Mouse (Mus musculus): Measurements from ENCODE around the gene Fam216a. TPM values are rescaled to one million over a fixed set of nuclear protein-coding genes. Genes with fewer than 3 reads are reported as not detected.

The Fam216a gene
- polyA plus RNA-seq, 1 experiment = 57.0 TPM

DNA sequence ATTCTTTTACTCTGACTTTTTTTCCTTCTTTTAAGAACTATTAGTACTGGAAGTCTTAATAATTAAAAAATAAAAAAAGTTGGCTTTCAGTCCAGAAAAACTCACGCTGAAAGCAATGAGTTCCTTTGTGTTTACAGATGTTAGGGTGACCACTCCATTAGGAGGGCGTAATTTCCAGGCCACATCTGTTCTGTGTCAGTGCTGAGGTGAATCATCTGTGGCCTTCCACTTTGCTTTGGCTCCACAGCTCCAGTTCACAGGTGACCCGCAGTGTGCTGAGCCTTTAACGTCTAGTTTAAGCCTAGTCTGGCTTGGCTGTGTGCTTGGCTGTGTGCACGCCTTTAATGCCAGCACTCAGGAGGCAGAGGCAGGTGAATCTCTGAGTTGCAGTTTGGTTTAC is 39.7 kb upstream of the Fam216a start:
- Histone ChIP-seq H3K9me3 (replicated peaks; ENCODE audit: control insufficient read depth, insufficient read depth, low read length, poor library complexity, severe bottlenecking) (no peaks in the 10 kb centered on the region), H3K27ac (ENCODE audit: insufficient read depth, low read length) (no peak overlapping the region), H3K4me1 (ENCODE audit: control insufficient read depth, insufficient read depth, low read length) (no peaks in the 10 kb centered on the region), H3K36me3 (ENCODE audit: control insufficient read depth, insufficient read depth, low read length, poor library complexity, severe bottlenecking) (no peaks in the 10 kb centered on the region), H3K9ac (ENCODE audit: low read depth, poor library complexity, severe bottlenecking) (no peak overlapping the region), H3K27me3 (ENCODE audit: control insufficient read depth, insufficient read depth, low read length, poor library complexity, severe bottlenecking) (no peaks in the 10 kb centered on the region), H3K4me3 (ENCODE audit: low read depth, low read length) (no peak overlapping the region)
- TF ChIP-seq CTCF (IDR thresholded peaks at IDR 0.05; ENCODE audit: low read depth, low read length) (no peak), EP300 (IDR thresholded peaks at IDR 0.05; ENCODE audit: insufficient read depth, low read depth, low read length) (no peak), POLR2A (IDR thresholded peaks at IDR 0.05; ENCODE audit: insufficient read depth, low read length) (no peak)

DNA sequence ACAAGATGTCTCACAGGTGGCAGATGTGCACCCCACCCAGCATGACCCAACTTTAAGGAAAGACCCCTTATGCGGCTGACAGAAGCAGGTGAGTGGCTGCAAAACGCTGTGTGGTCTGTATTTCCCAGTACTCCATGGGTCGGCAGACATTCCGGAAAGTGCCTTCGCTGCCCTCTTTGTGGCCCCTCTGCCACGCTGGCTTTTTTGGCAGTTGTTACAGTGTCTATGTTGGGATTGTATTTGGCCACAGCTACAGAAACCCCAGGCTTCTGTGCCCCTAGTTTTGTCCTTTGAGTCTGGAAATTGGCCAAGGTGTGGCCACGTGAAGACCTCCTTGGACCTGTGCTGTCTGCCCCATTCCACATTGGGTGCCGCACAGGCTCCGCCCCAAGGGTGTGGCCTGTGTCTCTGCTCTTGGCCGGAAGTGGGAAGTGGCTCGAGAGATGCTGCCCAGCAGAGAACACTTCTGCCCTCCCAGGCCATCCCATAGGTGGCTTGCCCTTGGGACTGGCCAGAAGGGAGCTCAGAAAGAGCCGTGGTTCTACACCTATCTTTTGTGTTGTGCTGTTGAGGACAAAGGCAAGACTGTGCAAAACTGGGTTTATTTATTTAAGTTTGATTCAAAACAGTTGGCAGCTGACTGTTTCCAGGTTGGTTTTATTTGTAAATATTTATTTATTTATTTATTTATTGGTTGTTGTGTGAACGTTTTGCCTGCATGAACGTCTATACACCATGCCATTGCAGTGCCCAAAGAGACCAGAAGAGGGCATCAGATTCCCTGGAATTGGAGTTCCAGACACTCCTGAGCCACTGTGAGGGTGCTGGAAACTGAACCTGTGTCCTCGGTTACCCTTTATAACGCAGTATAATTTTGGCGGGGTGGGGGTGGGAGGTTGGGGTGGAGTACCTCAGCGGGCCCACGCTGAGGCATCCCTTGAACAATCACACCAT is 37.8 kb upstream of the Fam216a start:
- Histone ChIP-seq H3K9ac (ENCODE audit: low read depth, poor library complexity, severe bottlenecking) (no peak overlapping the region), H3K27me3 (ENCODE audit: control insufficient read depth, insufficient read depth, low read length, poor library complexity, severe bottlenecking) (no peaks in the 10 kb centered on the region), H3K36me3 (ENCODE audit: control insufficient read depth, insufficient read depth, low read length, poor library complexity, severe bottlenecking) (0 out of 2 replicates have a peak, but pooled peaks cover 2% of the 10 kb centered on the region), H3K4me1 (ENCODE audit: control insufficient read depth, insufficient read depth, low read length) (no peaks in the 10 kb centered on the region), H3K4me3 (ENCODE audit: low read depth, low read length) (peak overlapping the region; percentile 10; the same call in 1 of the 2 replicates), H3K27ac (ENCODE audit: insufficient read depth, low read length) (no peak overlapping the region), H3K9me3 (replicated peaks; ENCODE audit: control insufficient read depth, insufficient read depth, low read length, poor library complexity, severe bottlenecking) (no peaks in the 10 kb centered on the region)
- peak; percentile 32 for TF ChIP-seq CTCF (IDR thresholded peaks at IDR 0.05; ENCODE audit: low read depth, low read length)
- no peak for TF ChIP-seq EP300 (IDR thresholded peaks at IDR 0.05; ENCODE audit: insufficient read depth, low read depth, low read length)
- no peak for TF ChIP-seq POLR2A (IDR thresholded peaks at IDR 0.05; ENCODE audit: insufficient read depth, low read length)

DNA sequence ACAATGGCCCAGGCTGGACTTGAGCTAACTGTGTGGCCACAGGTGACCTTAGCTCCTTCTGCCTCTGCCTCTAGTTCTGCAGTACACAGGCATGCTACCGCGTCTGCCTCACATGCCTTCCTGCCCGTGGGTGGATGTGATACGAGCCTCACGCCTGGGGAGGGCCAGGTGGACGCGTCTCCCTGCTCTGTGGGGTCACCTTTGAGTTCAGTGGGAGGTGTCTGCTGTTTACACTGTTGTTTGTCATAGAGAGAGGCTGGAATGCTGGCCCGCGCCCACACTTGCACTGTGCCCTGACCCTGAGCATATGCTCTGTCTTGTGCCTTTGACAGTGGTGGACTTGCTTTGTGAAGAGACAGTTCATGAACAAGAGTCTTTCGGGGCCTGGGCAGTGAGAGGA is 33.4 kb upstream of the Fam216a start:
- H3K36me3 ChIP-seq (ENCODE audit: control insufficient read depth, insufficient read depth, low read length, poor library complexity, severe bottlenecking) = peaks cover 7% of the 10 kb centered on the region; the same call in 1 of the 2 replicates
- TF ChIP-seq CTCF (IDR thresholded peaks at IDR 0.05; ENCODE audit: low read depth, low read length) = no peak
- no peak for TF ChIP-seq EP300 (IDR thresholded peaks at IDR 0.05; ENCODE audit: insufficient read depth, low read depth, low read length)
- TF ChIP-seq POLR2A (IDR thresholded peaks at IDR 0.05; ENCODE audit: insufficient read depth, low read length) = no peak
- no peak overlapping the region for H3K9ac ChIP-seq (ENCODE audit: low read depth, poor library complexity, severe bottlenecking)
- H3K27ac ChIP-seq (ENCODE audit: insufficient read depth, low read length) = no peak overlapping the region
- H3K9me3 ChIP-seq (replicated peaks; ENCODE audit: control insufficient read depth, insufficient read depth, low read length, poor library complexity, severe bottlenecking) = no peaks in the 10 kb centered on the region
- H3K4me3 ChIP-seq (ENCODE audit: low read depth, low read length) = no peak overlapping the region
- H3K4me1 ChIP-seq (ENCODE audit: control insufficient read depth, insufficient read depth, low read length) = no peaks in the 10 kb centered on the region
- no peaks in the 10 kb centered on the region for H3K27me3 ChIP-seq (ENCODE audit: control insufficient read depth, insufficient read depth, low read length, poor library complexity, severe bottlenecking)

DNA sequence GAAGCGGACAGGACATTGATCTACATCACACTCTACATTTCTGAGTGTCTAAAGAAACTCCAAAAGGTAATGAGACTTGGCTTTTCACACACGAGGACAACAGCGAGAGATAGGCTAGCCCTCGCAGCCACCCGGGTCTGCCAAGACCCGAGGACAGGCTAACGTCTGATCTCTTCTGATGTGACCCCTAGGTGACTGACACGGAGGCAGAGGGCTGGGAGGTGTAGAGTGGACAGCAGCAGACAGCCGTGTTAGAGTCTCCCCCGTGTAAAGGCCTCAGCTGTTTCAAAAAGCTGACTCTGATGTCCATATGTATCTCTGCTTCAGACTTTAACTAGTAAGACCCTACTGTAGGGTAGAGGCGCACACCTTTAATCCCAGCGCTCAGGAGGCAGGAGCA is 31.2 kb upstream of the Fam216a start:
- Histone ChIP-seq H3K27ac (ENCODE audit: insufficient read depth, low read length) (no peak overlapping the region), H3K9me3 (replicated peaks; ENCODE audit: control insufficient read depth, insufficient read depth, low read length, poor library complexity, severe bottlenecking) (no peaks in the 10 kb centered on the region), H3K27me3 (ENCODE audit: control insufficient read depth, insufficient read depth, low read length, poor library complexity, severe bottlenecking) (no peaks in the 10 kb centered on the region), H3K36me3 (ENCODE audit: control insufficient read depth, insufficient read depth, low read length, poor library complexity, severe bottlenecking) (peaks cover 7% of the 10 kb centered on the region; the same call in 1 of the 2 replicates), H3K4me3 (ENCODE audit: low read depth, low read length) (no peak overlapping the region), H3K9ac (ENCODE audit: low read depth, poor library complexity, severe bottlenecking) (no peak overlapping the region), H3K4me1 (ENCODE audit: control insufficient read depth, insufficient read depth, low read length) (no peaks in the 10 kb centered on the region)
- no peak for TF ChIP-seq EP300 (IDR thresholded peaks at IDR 0.05; ENCODE audit: insufficient read depth, low read depth, low read length)
- no peak for TF ChIP-seq POLR2A (IDR thresholded peaks at IDR 0.05; ENCODE audit: insufficient read depth, low read length)
- no peak for TF ChIP-seq CTCF (IDR thresholded peaks at IDR 0.05; ENCODE audit: low read depth, low read length)

DNA sequence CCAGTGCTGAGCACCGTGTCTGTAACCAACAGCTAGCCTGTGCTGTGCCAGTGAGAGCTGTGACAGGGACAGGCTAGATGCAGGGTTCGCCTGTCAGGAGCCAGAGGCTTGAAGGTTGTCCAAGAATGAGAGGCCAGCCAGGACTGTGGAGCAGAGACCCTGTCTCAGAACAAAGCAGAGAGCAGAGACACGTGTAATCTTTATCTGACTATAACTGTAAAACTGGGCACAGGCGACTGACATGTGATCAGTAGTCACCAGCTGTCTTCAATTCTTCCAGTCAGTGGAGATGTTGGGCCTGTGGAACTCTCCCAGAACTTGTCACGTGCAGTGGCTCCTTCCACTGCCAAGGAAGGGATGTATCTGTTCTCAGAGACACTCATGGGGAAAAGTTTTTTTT is 30.6 kb upstream of the Fam216a start:
- no peak overlapping the region for H3K27ac ChIP-seq (ENCODE audit: insufficient read depth, low read length)
- H3K4me3 ChIP-seq (ENCODE audit: low read depth, low read length) = no peak overlapping the region

GRCm38 (mm10) chr5:122402160-122402559 is 30.0 kb upstream of the Fam216a start:
- Histone ChIP-seq H3K27ac (ENCODE audit: insufficient read depth, low read length) (no peak overlapping the region), H3K36me3 (ENCODE audit: control insufficient read depth, insufficient read depth, low read length, poor library complexity, severe bottlenecking) (peaks cover 7% of the 10 kb centered on the region; the same call in 1 of the 2 replicates), H3K4me3 (ENCODE audit: low read depth, low read length) (no peak overlapping the region), H3K9ac (ENCODE audit: low read depth, poor library complexity, severe bottlenecking) (no peak overlapping the region), H3K27me3 (ENCODE audit: control insufficient read depth, insufficient read depth, low read length, poor library complexity, severe bottlenecking) (no peaks in the 10 kb centered on the region), H3K4me1 (ENCODE audit: control insufficient read depth, insufficient read depth, low read length) (no peaks in the 10 kb centered on the region), H3K9me3 (replicated peaks; ENCODE audit: control insufficient read depth, insufficient read depth, low read length, poor library complexity, severe bottlenecking) (no peaks in the 10 kb centered on the region)
- TF ChIP-seq EP300 (IDR thresholded peaks at IDR 0.05; ENCODE audit: insufficient read depth, low read depth, low read length) (no peak), CTCF (IDR thresholded peaks at IDR 0.05; ENCODE audit: low read depth, low read length) (no peak), POLR2A (IDR thresholded peaks at IDR 0.05; ENCODE audit: insufficient read depth, low read length) (no peak)

More for the DNA sequence above, 30.6 kb upstream of the Fam216a start:
- H3K9ac ChIP-seq (ENCODE audit: low read depth, poor library complexity, severe bottlenecking) = no peak overlapping the region
- H3K27me3 ChIP-seq (ENCODE audit: control insufficient read depth, insufficient read depth, low read length, poor library complexity, severe bottlenecking) = no peaks in the 10 kb centered on the region
- H3K9me3 ChIP-seq (replicated peaks; ENCODE audit: control insufficient read depth, insufficient read depth, low read length, poor library complexity, severe bottlenecking) = no peaks in the 10 kb centered on the region
- TF ChIP-seq POLR2A (IDR thresholded peaks at IDR 0.05; ENCODE audit: insufficient read depth, low read length) (no peak), CTCF (IDR thresholded peaks at IDR 0.05; ENCODE audit: low read depth, low read length) (no peak), EP300 (IDR thresholded peaks at IDR 0.05; ENCODE audit: insufficient read depth, low read depth, low read length) (no peak)
- no peaks in the 10 kb centered on the region for H3K4me1 ChIP-seq (ENCODE audit: control insufficient read depth, insufficient read depth, low read length)
- H3K36me3 ChIP-seq (ENCODE audit: control insufficient read depth, insufficient read depth, low read length, poor library complexity, severe bottlenecking) = peaks cover 7% of the 10 kb centered on the region; the same call in 1 of the 2 replicates
